Mouse (Mus musculus) liver, postnatal 0 days (tissue): ENCODE data around the gene Anp32e.

Source experiments
- CTCF ChIP-seq: sonication (generic); IDR thresholded peaks from 2 replicates; pipeline ENCODE4 v1.5.1; 2016; ENCODE audit warnings: antibody characterized with exemption, low read depth
- EP300 ChIP-seq: IDR thresholded peaks from 2 replicates; pipeline ENCODE4 v1.6.1; 2016; ENCODE audit warnings: antibody characterized with exemption, low read depth, mild to moderate bottlenecking

DNA sequence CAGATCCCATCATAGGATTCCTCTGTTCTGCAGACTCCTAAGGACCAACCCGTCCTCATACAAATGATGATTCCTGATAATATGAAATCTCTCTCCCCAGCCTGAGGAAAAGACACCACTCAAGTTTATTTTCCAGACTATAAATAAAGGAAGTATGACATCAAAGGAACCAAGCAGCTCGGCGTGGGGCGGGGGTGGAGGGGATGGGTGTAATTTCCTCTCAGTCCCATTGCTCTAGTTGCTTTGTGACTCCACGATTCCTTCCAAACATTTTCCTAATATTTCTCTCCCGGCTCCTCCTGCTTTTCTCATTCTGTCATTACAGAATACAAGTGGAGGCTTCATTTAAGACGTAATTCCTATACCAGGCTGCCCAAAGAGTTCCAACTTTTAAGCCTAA is 35.9 kb upstream of the Anp32e start:
- TF ChIP-seq CTCF (no peak), EP300 (no peak)
